Mouse (Mus musculus): ENCODE measurements around the gene Ppp3ca. TPM values are rescaled to one million over a fixed set of nuclear protein-coding genes. Genes with fewer than 3 reads are reported as not detected.

Gene Ppp3ca
- polyA plus RNA-seq, 1 experiment from 2014 or later = 67.2 TPM

- Histone ChIP-seq H3K4me1 (ENCODE audit: control insufficient read depth in 2 of 2, insufficient read depth in 2 of 2, low read length in 2 of 2) (peaks cover 11 to 23% of the 10 kb centered on the region in 2 experiments), H3K27me3 (ENCODE audit: control insufficient read depth, insufficient read depth, low read length) (no peaks in the 10 kb centered on the region), H3K4me3 (ENCODE audit: control insufficient read depth in 1 of 2, insufficient read depth in 1 of 2, low read depth in 1 of 2, low read length in 2 of 2) (no peak overlapping the region), H3K9ac (ENCODE audit: low read length) (no peak overlapping the region), H3K27ac (replicated peaks in 1 of 2; ENCODE audit: control insufficient read depth in 1 of 2, insufficient read depth in 1 of 2, low read depth in 2 of 2, low read length in 2 of 2) (no peak overlapping the region), H3K4me2 (ENCODE audit: low read length) (no peak overlapping the region), H3K36me3 (ENCODE audit: control insufficient read depth, insufficient read depth, low read length) (no peaks in the 10 kb centered on the region), H3K9me3 (ENCODE audit: control insufficient read depth, low read length) (no peaks in the 10 kb centered on the region)
- WGBS = 63% methylated on average over 12 of the region's 12 CpGs
- no peak for ATAC-seq (ENCODE audit: insufficient number of reproducible peaks, insufficient read depth, low FRiP score, low read depth)
Measured at GRCm38 (mm10) chr3:136704515-136705247, 34.8 kb downstream of the Ppp3ca start.

DNA sequence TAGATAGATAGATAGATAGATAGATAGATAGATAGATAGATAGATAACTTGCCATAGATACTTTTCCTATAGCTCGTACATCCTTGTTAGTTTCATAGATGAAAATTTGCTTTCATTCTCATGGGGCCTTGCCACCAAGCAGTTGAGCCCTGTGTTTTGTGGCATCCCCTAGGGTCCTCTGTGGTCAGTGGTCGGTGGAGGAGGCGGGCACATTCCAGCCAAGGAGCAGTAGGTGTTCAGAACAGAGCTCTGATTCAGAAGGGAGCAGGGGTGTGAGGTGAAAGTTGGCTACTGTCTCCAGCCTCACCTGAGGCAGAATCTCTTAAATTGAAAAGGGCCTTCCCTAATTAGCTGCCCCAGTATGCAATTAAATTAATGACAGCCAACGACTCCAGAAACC, 36.1 kb downstream of the Ppp3ca start:
- no peak overlapping the region for H3K4me3 ChIP-seq (ENCODE audit: control insufficient read depth in 1 of 2, insufficient read depth in 1 of 2, low read depth in 1 of 2, low read length in 2 of 2)
- no peak overlapping the region for H3K9ac ChIP-seq (ENCODE audit: low read length)
- WGBS = 82% methylated on average over 4 of the region's 4 CpGs
- no peak overlapping the region for H3K27ac ChIP-seq (replicated peaks in 1 of 2; ENCODE audit: control insufficient read depth in 1 of 2, insufficient read depth in 1 of 2, low read depth in 2 of 2, low read length in 2 of 2)
- H3K9me3 ChIP-seq (ENCODE audit: control insufficient read depth, low read length) = no peaks in the 10 kb centered on the region
- H3K27me3 ChIP-seq (ENCODE audit: control insufficient read depth, insufficient read depth, low read length) = no peaks in the 10 kb centered on the region
- H3K4me1 ChIP-seq (ENCODE audit: control insufficient read depth in 2 of 2, insufficient read depth in 2 of 2, low read length in 2 of 2) = peaks cover 5 to 14% of the 10 kb centered on the region in 2 experiments
- no peak overlapping the region for H3K4me2 ChIP-seq (ENCODE audit: low read length)
- H3K36me3 ChIP-seq (ENCODE audit: control insufficient read depth, insufficient read depth, low read length) = no peaks in the 10 kb centered on the region
- ATAC-seq (ENCODE audit: insufficient number of reproducible peaks, insufficient read depth, low FRiP score, low read depth) = no peak

DNA sequence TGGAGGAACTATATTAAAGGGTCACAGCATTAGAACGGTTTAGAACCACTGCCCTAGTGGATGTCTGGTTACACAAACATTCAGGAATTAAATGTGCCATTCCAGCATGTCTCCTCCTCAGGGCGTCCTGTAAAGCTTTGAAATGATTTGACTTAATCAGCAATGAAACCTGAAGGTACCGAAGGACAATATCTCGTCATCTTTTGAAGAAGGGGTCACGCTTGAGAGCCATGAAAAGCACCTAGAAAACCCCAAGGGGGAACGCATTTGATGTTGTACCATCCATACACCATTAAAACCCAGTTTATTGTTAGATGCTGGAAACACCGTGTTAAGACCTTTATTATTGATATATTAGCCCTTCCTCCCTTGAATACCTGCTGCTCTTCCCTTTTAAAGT, 36.8 kb downstream of the Ppp3ca start:
- ATAC-seq (ENCODE audit: insufficient number of reproducible peaks, insufficient read depth, low FRiP score, low read depth) = no peak
- no peaks in the 10 kb centered on the region for H3K9me3 ChIP-seq (ENCODE audit: control insufficient read depth, low read length)
- 89% methylated on average over 7 of the region's 7 CpGs for WGBS
- H3K9ac ChIP-seq (ENCODE audit: low read length) = no peak overlapping the region
- no peaks in the 10 kb centered on the region for H3K36me3 ChIP-seq (ENCODE audit: control insufficient read depth, insufficient read depth, low read length)
- no peaks in the 10 kb centered on the region for H3K27me3 ChIP-seq (ENCODE audit: control insufficient read depth, insufficient read depth, low read length)
- no peak overlapping the region for H3K27ac ChIP-seq (replicated peaks in 1 of 2; ENCODE audit: control insufficient read depth in 1 of 2, insufficient read depth in 1 of 2, low read depth in 2 of 2, low read length in 2 of 2)
- peaks cover 4 to 13% of the 10 kb centered on the region in 2 experiments; a peak in 3 of 4 replicates for H3K4me1 ChIP-seq (ENCODE audit: control insufficient read depth in 2 of 2, insufficient read depth in 2 of 2, low read length in 2 of 2)
- H3K4me3 ChIP-seq (ENCODE audit: control insufficient read depth in 1 of 2, insufficient read depth in 1 of 2, low read depth in 1 of 2, low read length in 2 of 2) = no peak overlapping the region
- H3K4me2 ChIP-seq (ENCODE audit: low read length) = no peak overlapping the region

GRCm38 (mm10) chr3:136707222-136708019, 37.5 kb downstream of the Ppp3ca start:
- H3K4me1 ChIP-seq (ENCODE audit: control insufficient read depth in 2 of 2, insufficient read depth in 2 of 2, low read length in 2 of 2) = peaks cover 4 to 13% of the 10 kb centered on the region in 2 experiments; a peak in 3 of 4 replicates
- no peaks in the 10 kb centered on the region for H3K9me3 ChIP-seq (ENCODE audit: control insufficient read depth, low read length)
- no peak overlapping the region for H3K27ac ChIP-seq (replicated peaks in 1 of 2; ENCODE audit: control insufficient read depth in 1 of 2, insufficient read depth in 1 of 2, low read depth in 2 of 2, low read length in 2 of 2)
- ATAC-seq (ENCODE audit: insufficient number of reproducible peaks, insufficient read depth, low FRiP score, low read depth) = no peak
- no peaks in the 10 kb centered on the region for H3K27me3 ChIP-seq (ENCODE audit: control insufficient read depth, insufficient read depth, low read length)
- 58% methylated on average over 3 of the region's 3 CpGs for WGBS
- no peak overlapping the region for H3K4me2 ChIP-seq (ENCODE audit: low read length)
- H3K36me3 ChIP-seq (ENCODE audit: control insufficient read depth, insufficient read depth, low read length) = no peaks in the 10 kb centered on the region
- H3K4me3 ChIP-seq (ENCODE audit: control insufficient read depth in 1 of 2, insufficient read depth in 1 of 2, low read depth in 1 of 2, low read length in 2 of 2) = no peak overlapping the region
- no peak overlapping the region for H3K9ac ChIP-seq (ENCODE audit: low read length)

GRCm38 (mm10) chr3:136708230-136708629, 38.3 kb downstream of the Ppp3ca start:
- no peaks in the 10 kb centered on the region for H3K9me3 ChIP-seq (ENCODE audit: control insufficient read depth, low read length)
- ATAC-seq (ENCODE audit: insufficient number of reproducible peaks, insufficient read depth, low FRiP score, low read depth) = no peak
- 46% methylated on average over 1 of the region's 1 CpGs for WGBS
- no peak overlapping the region for H3K4me2 ChIP-seq (ENCODE audit: low read length)
- no peak overlapping the region; a peak in 1 of 4 replicates for H3K27ac ChIP-seq (replicated peaks in 1 of 2; ENCODE audit: control insufficient read depth in 1 of 2, insufficient read depth in 1 of 2, low read depth in 2 of 2, low read length in 2 of 2)
- no peaks in the 10 kb centered on the region for H3K36me3 ChIP-seq (ENCODE audit: control insufficient read depth, insufficient read depth, low read length)
- no peak overlapping the region for H3K9ac ChIP-seq (ENCODE audit: low read length)
- H3K4me3 ChIP-seq (ENCODE audit: control insufficient read depth in 1 of 2, insufficient read depth in 1 of 2, low read depth in 1 of 2, low read length in 2 of 2) = no peak overlapping the region
- no peaks in the 10 kb centered on the region for H3K27me3 ChIP-seq (ENCODE audit: control insufficient read depth, insufficient read depth, low read length)
- peaks cover 4 to 13% of the 10 kb centered on the region in 2 experiments; a peak in 3 of 4 replicates for H3K4me1 ChIP-seq (ENCODE audit: control insufficient read depth in 2 of 2, insufficient read depth in 2 of 2, low read length in 2 of 2)

DNA sequence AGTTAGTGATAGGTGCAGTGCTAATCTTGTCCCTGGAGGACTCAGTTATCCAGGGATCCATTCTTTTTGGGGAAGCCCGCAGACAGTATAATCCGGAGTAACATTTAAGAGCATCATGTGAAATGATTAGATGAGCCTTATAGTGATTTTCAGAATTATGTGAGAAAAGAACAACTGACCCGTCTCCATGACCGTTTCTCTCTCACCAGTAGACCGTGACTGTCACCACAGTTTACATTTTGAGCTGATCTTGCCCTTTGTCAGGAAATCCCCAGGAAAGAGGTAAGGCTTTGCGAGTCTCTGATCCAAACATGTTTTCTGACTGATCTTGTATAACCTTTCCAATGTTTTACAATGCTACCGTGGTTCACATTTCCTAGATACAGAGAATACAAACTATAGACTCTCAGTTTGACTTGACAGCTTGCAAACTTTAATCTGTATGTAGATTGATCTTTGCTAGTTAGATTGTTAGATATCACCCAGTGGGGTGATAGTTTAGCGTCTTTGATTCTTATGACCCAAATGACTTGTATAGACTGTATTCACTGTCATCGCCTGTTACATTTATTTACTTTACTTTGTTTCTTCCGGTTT, 40.5 kb downstream of the Ppp3ca start:
- no peaks in the 10 kb centered on the region for H3K27me3 ChIP-seq (ENCODE audit: control insufficient read depth, insufficient read depth, low read length)
- ATAC-seq (ENCODE audit: insufficient number of reproducible peaks, insufficient read depth, low FRiP score, low read depth) = no peak

DNA sequence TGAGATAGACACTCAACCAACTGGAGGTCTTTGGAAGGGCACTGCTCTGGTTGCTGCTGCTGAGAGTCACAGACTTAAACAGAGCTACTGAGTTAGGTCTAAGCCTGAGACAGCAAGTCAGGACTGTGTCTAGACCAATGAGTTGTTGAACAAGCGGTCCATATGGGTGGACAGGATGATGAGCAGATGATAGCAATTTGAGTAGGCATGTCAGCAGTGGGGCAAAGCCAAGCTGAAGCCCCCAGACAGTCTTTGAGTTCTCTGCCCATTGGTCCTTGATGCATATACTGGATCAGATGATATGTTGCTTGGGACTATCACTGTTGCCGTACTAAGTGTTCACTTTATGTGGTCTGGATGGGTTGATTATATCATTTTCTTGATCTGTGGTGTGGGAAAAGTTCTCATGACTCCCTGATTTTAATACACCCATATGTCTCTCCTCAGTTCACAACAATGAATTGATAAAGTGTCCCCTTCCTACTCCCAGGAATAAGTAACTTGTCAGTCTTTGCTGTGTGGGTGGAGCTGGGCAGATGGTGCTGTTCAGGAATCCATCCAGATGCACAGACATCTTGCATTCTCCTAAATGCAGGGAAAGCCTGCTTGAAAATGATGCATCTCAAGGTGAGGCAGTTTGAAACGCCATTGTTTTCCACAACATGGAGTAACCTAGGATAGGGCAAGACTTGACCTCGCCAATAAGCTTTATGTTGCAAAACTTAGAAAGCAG, 44.5 kb downstream of the Ppp3ca start:
- H3K9me3 ChIP-seq (ENCODE audit: control insufficient read depth, low read length) = no peaks in the 10 kb centered on the region

More for the DNA sequence above, 40.5 kb downstream of the Ppp3ca start:
- H3K36me3 ChIP-seq (ENCODE audit: control insufficient read depth, insufficient read depth, low read length) = no peaks in the 10 kb centered on the region
- H3K4me3 ChIP-seq (ENCODE audit: control insufficient read depth in 1 of 2, insufficient read depth in 1 of 2, low read depth in 1 of 2, low read length in 2 of 2) = no peak overlapping the region
- 71% methylated on average over 10 of the region's 10 CpGs for WGBS
- no peak overlapping the region for H3K4me2 ChIP-seq (ENCODE audit: low read length)
- H3K4me1 ChIP-seq (ENCODE audit: control insufficient read depth in 2 of 2, insufficient read depth in 2 of 2, low read length in 2 of 2) = peaks cover under 1 to 9% of the 10 kb centered on the region in 2 experiments; a peak in 3 of 4 replicates
- H3K27ac ChIP-seq (replicated peaks in 1 of 2; ENCODE audit: control insufficient read depth in 1 of 2, insufficient read depth in 1 of 2, low read depth in 2 of 2, low read length in 2 of 2) = no peak overlapping the region
- no peak overlapping the region for H3K9ac ChIP-seq (ENCODE audit: low read length)
- no peaks in the 10 kb centered on the region for H3K9me3 ChIP-seq (ENCODE audit: control insufficient read depth, low read length)

More for the DNA sequence above, 44.5 kb downstream of the Ppp3ca start:
- Histone ChIP-seq H3K27ac (replicated peaks in 1 of 2; ENCODE audit: control insufficient read depth in 1 of 2, insufficient read depth in 1 of 2, low read depth in 2 of 2, low read length in 2 of 2) (no peak overlapping the region), H3K4me3 (ENCODE audit: control insufficient read depth in 1 of 2, insufficient read depth in 1 of 2, low read depth in 1 of 2, low read length in 2 of 2) (no peak overlapping the region), H3K36me3 (ENCODE audit: control insufficient read depth, insufficient read depth, low read length) (no peaks in the 10 kb centered on the region), H3K27me3 (ENCODE audit: control insufficient read depth, insufficient read depth, low read length) (no peaks in the 10 kb centered on the region), H3K9ac (ENCODE audit: low read length) (no peak overlapping the region), H3K4me1 (ENCODE audit: control insufficient read depth in 2 of 2, insufficient read depth in 2 of 2, low read length in 2 of 2) (no peaks in the 10 kb centered on the region), H3K4me2 (ENCODE audit: low read length) (no peak overlapping the region)
- 89% methylated on average over 4 of the region's 4 CpGs for WGBS
- ATAC-seq (ENCODE audit: insufficient number of reproducible peaks, insufficient read depth, low FRiP score, low read depth) = no peak

Measured in heart, embryonic 14.5 days (tissue).